Mouse (Mus musculus): ENCODE measurements at regions not wholly inside any gene's neighbourhood (a gene's known extent, or its start where the extent isn't known, plus 50 kb on each side); places are given as distances from the start of the nearest gene placed in this dataset.

GRCm38 (mm10) chr1:103057006-103057405 is 1711.3 kb upstream of the Cdh20 start:
- POLR2A ChIA-PET, result no interaction called here
- CTCF ChIA-PET, result no interaction called here

- ChIA-PET CTCF (interaction anchor here in 1 of 4 experiments (0.6 kb wide), 1 partner anchor 321 kb away, joined by 3 read pairs; no protein-coding TSS in a partner anchor), POLR2A (no interaction called here)
These were observed 1697.3 kb upstream of the Cdh20 start for GRCm38 (mm10) chr1:103071045-103071444.

- ChIA-PET POLR2A (no interaction called here), CTCF (no interaction called here)
These were observed 1691.7 kb upstream of the Cdh20 start for GRCm38 (mm10) chr1:103076645-103077044.

GRCm38 (mm10) chr1:103093908-103094648 is 1674.3 kb upstream of the Cdh20 start:
- CTCF ChIA-PET, result no interaction called here
- POLR2A ChIA-PET, result no interaction called here
